Mouse (Mus musculus) cerebellum, adult 2 months (tissue): Measurements from ENCODE around the gene Ciao2a.

ENCODE experiments used
- CTCF ChIP-seq: fragments of 200-500 bp; IDR thresholded peaks from 2 replicates; pipeline ENCODE4 v1.5.1; 2011; ENCODE audit warnings: low read depth, mild to moderate bottlenecking, control low read depth, low read length, moderate library complexity, borderline replicate concordance; ENCODE audit not compliant: insufficient read depth
- POLR2A ChIP-seq: fragments of 200-500 bp; IDR thresholded peaks from 2 replicates; pipeline ENCODE4 v1.6.1; 2011; ENCODE audit warnings: low read length, control low read depth, borderline replicate concordance; ENCODE audit not compliant: insufficient read depth

DNA sequence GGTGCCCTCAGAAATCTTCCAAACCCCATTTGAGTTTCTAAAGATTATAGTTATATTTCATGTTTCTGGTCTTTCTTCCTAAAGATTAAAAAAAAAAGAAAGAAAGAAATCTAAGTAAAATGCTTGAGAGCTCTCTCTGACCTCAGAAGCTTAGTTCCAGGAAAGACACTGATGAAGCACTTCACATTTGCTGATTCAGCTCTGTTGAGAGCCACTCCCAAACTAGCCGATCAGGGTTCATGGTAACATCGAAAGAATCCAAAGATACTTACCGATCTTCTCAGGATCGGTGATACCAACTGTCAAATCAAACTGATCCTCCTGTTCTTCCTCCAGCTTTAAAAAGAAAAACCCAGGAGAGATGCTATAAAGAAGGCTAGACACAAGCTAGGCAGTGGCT lies 21.8 kb upstream of the Ciao2a start:
- TF ChIP-seq CTCF, result no peak
- TF ChIP-seq POLR2A, result no peak
